ENCODE assay signal across 16 mouse cellular contexts in genomic region chr12:75726349-75726861, GRCm38 (mm10). TPM values are rescaled to one million over a fixed set of nuclear protein-coding genes. Genes with fewer than 3 reads are reported as not detected.
DNase-seq lines count a peak whose midpoint lies in the region; ATAC-seq lines count a peak whose summit lies in the region.
"Had no signal": no experiment of that assay in that cellular context is flagged by ENCODE, and none has a peak within 500 bp of the region (broad histone marks: within the 10 kb centered on the region; RNA-seq: fewer than 3 reads in every experiment).

No protein-coding gene starts in this region.

- no peak overlapping the region for H3K4me3 ChIP-seq in heart, embryonic 16.5 days (ENCODE audit: low read length)
- H3K4me3 ChIP-seq in hindbrain, embryonic 11.5 days (ENCODE audit: low read depth, low read length), result no peak overlapping the region
- H3K4me3 ChIP-seq: heart, embryonic 15.5 days; limb, embryonic 15.5 days had no signal

- no peak for DNase-seq in heart, adult 11 months
- DNase-seq in thymus, postnatal 0 days (ENCODE audit: low spot score), result peak; percentile 53
- no peak for DNase-seq in thymus, postnatal 36 days
- no peak for DNase-seq in cerebellum, adult 8-10 months
- no peak for DNase-seq in lung, postnatal 10 days
- no peak for DNase-seq in hindbrain, embryonic 11.5 days (ENCODE audit: low spot score)
- DNase-seq: adrenal gland, postnatal 14 days; cerebellum, adult 11-12 months; gastrocnemius, postnatal 25 days; kidney, postnatal 25 days; layer of hippocampus, postnatal 36 days had no signal

- no peak overlapping the region for H3K4me2 ChIP-seq in heart, embryonic 16.5 days (ENCODE audit: low read depth, low read length)
- no peak overlapping the region for H3K4me2 ChIP-seq in hindbrain, embryonic 11.5 days (replicated peaks; ENCODE audit: low read depth, low read length)
- H3K4me2 ChIP-seq: heart, embryonic 15.5 days; limb, embryonic 15.5 days had no signal

- peaks cover 6% of the 10 kb centered on the region for H3K36me3 ChIP-seq in heart, embryonic 16.5 days (ENCODE audit: control insufficient read depth, insufficient read depth)
- H3K36me3 ChIP-seq in hindbrain, embryonic 11.5 days (ENCODE audit: control insufficient read depth, insufficient read depth, low read length), result no peaks in the 10 kb centered on the region

- H3K9ac ChIP-seq in heart, embryonic 16.5 days (ENCODE audit: low read length), result no peak overlapping the region
- H3K9ac ChIP-seq in hindbrain, embryonic 11.5 days (ENCODE audit: low read depth, low read length), result no peak overlapping the region
- H3K9ac ChIP-seq: heart, embryonic 15.5 days; limb, embryonic 15.5 days had no signal

- H3K4me1 ChIP-seq in heart, embryonic 16.5 days (ENCODE audit: control insufficient read depth, insufficient read depth, low read length), result no peaks in the 10 kb centered on the region
- H3K4me1 ChIP-seq in hindbrain, embryonic 11.5 days (replicated peaks; ENCODE audit: control insufficient read depth, insufficient read depth, low read length), result no peaks in the 10 kb centered on the region

- H3K27me3 ChIP-seq in heart, embryonic 16.5 days (ENCODE audit: control insufficient read depth, insufficient read depth, low read length), result no peaks in the 10 kb centered on the region
- no peaks in the 10 kb centered on the region for H3K27me3 ChIP-seq in hindbrain, embryonic 11.5 days (ENCODE audit: control insufficient read depth, insufficient read depth, low read length)
- H3K27me3 ChIP-seq: heart, embryonic 15.5 days; limb, embryonic 15.5 days had no signal

- H3K27ac ChIP-seq in heart, embryonic 16.5 days (ENCODE audit: low read length), result peak overlapping the region; percentile 29
- H3K27ac ChIP-seq in hindbrain, embryonic 11.5 days (ENCODE audit: low read depth, low read length), result no peak overlapping the region
- H3K27ac ChIP-seq: heart, embryonic 15.5 days; limb, embryonic 15.5 days had no signal

- WGBS in heart, embryonic 16.5 days, result 84% methylated on average over 8 of the region's 8 CpGs
- WGBS in hindbrain, embryonic 11.5 days, result 87% methylated on average over 8 of the region's 8 CpGs

- ATAC-seq in heart, embryonic 16.5 days (replicated peaks; ENCODE audit: extremely low read depth, insufficient read depth, low FRiP score), result no peak
- ATAC-seq in megakaryocyte, adult 5-6 weeks (ENCODE audit: poor library complexity, severe bottlenecking), result peak; percentile 57
- no peak for ATAC-seq in hindbrain, embryonic 11.5 days (ENCODE audit: low FRiP score)
- ATAC-seq: hindbrain, embryonic 16.5 days had no signal

- H3K9me3 ChIP-seq in heart, embryonic 16.5 days (replicated peaks; ENCODE audit: control insufficient read depth, low read length), result no peaks in the 10 kb centered on the region
- H3K9me3 ChIP-seq in hindbrain, embryonic 11.5 days (ENCODE audit: control insufficient read depth, low read length), result no peaks in the 10 kb centered on the region
- H3K9me3 ChIP-seq: heart, embryonic 15.5 days; limb, embryonic 15.5 days had no signal

RNA-seq across cellular contexts. Expression of gene Sgpp1, which starts 9.1 kb away (rescaled TPM):
- 13.2 and 15.9 TPM in 2 replicates for polyA plus RNA-seq in heart, embryonic 16.5 days (2015; fragmentation: Nextera tagmentation; extraction: Ambion mirVana)
- 30.9 and 33.5 TPM in 2 replicates for polyA plus RNA-seq in thymus, postnatal 0 days (2015; fragmentation: Nextera tagmentation; extraction: Ambion mirVana)
- total RNA-seq in megakaryocyte, adult 5-6 weeks (2015), result 98.3 and 116 TPM in 2 replicates
- 90.8 and 98.0 TPM in 2 replicates for total RNA-seq in megakaryocyte, adult 5-6 weeks (2017)
- polyA plus RNA-seq in hindbrain, embryonic 11.5 days (2014; fragmentation: Nextera tagmentation; extraction: Ambion mirVana), result 8.1 and 10.1 TPM in 2 replicates

RNA-seq across cellular contexts. Expression of gene Wdr89, which starts 57.1 kb away (rescaled TPM):
- polyA plus RNA-seq in heart, embryonic 16.5 days (2015; fragmentation: Nextera tagmentation; extraction: Ambion mirVana), result 5.3 and 10.9 TPM in 2 replicates
- 16.0 and 17.0 TPM in 2 replicates for polyA plus RNA-seq in thymus, postnatal 0 days (2015; fragmentation: Nextera tagmentation; extraction: Ambion mirVana)
- 9.7 and 9.8 TPM in 2 replicates for total RNA-seq in megakaryocyte, adult 5-6 weeks (2015)
- 7.5 and 8.9 TPM in 2 replicates for total RNA-seq in megakaryocyte, adult 5-6 weeks (2017)
- 9.3 and 10.5 TPM in 2 replicates for polyA plus RNA-seq in hindbrain, embryonic 11.5 days (2014; fragmentation: Nextera tagmentation; extraction: Ambion mirVana)
